Mouse (Mus musculus) retina, postnatal 1 day (tissue): Measurements from ENCODE around the gene Peak1.

Source experiments
- DNase-seq: peaks from one replicate; pipeline ENCODE4 v3.0.0-alpha.2; 2012

Gene Peak1

DNA sequence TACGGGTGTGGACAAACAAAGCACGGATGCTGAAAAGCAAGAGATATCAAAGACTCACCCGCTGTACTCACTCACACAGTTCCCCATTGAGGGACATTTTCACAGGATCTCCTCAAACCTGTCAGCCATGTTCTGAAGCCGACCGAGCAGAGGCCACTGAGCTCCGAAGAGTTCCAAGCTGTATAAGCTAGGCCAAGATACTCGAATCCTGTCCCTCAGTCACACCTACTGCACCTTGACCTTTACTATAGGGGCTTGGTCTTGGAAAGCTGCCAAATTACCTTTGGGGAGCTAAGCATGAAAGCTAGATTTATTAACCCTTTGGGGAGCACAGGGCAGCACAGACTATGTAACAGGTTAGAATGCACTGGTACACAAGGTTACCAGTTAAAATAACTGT is 174.0 kb downstream of the Peak1 start:
- DNase-seq, result no peak

DNA sequence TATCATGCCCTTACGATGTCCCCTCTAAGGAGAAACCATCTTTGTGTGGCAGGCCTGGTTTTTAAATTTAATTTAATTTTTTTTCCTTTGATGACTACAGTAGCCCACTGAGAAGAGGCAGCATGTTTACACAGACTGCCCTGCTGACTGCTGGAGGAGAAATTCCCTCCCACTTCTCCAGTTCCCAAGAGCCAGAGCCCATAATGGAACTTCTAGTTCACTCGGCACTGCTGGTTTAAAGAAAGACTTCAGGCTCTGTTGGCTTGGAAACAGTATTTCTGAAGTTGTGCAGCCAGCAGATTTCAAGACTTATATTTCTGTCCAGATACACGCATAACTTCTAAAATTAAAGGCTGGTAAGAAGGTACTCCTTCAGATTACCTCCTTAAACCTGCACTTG is 175.2 kb downstream of the Peak1 start:
- DNase-seq, result no peak

DNA sequence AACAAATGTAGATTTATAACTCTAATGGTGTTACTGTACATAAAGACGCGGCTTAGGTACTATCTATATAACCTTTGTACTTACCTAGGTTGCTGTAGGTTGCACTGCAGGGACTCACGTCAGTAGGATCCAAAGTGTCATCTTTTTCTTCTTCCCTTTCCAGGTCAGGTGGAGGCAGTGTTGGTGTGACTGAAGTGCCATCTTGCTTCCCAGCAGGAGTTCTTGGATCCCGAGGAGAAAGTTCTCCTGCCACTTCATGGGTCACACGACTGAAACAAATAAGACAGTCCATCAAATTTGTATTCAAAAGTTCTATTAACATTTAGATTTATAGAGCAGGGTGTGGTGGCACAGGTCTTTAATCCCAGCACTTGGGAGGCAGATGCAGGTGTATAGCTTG is 176.8 kb downstream of the Peak1 start:
- no peak for DNase-seq

DNA sequence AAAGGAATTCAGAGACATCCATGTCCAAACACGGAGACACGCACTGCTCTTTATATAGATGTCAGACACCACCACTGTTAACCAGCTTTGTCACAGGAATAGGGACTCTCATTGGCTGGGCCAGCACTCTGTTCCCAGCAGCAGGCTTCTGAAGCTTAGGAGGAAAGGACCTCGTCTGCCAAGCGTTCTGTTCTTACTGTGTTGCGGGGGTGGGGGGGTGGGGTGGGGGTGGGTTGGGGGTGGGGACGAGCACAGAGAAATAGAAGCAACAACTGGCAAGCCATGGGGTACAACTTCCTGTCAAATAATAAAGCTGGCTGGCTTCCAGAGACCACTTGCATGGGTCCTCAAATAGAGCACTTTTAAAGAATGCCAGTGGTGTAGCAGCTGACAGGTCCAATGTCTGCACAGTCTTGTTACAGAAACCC is 182.0 kb downstream of the Peak1 start:
- no peak for DNase-seq

DNA sequence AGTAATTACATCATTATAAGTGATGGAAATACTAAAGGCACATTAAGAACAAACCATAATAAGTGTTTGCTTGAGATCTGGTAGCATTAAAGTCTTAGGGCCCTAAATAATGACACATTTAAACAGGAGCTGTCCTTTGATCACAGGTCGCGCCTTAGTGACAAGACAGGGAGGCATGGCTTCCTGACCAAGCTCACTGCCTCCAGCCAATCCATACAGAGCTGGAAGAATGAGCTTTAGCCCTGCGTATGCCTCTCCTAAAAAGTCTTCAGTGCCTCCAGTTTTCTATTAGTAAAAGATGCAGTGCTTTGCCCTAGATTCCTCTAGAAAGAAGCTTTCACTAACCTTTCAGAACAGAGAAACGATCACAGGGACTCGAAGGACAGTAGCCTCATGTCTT is 182.6 kb downstream of the Peak1 start:
- no peak for DNase-seq

DNA sequence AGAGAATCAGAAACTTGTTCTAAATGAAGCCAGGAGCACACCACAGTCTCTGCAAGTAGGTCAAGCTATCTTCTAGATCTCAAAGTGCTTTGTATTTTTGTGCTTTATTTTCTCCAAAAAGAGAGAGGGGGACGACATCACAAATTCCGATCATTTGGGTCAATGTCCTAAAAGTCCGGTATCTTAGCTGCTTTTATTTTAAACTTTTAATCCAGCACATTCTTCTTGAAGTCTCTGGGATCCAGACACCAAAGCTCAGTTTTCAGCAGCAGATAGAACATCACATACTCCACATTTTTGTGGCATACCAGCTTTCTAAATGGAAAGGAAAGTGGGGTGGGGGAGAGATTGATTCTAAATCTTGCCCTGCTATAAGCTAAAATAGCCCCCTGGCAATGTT is 183.3 kb downstream of the Peak1 start:
- DNase-seq, result no peak

DNA sequence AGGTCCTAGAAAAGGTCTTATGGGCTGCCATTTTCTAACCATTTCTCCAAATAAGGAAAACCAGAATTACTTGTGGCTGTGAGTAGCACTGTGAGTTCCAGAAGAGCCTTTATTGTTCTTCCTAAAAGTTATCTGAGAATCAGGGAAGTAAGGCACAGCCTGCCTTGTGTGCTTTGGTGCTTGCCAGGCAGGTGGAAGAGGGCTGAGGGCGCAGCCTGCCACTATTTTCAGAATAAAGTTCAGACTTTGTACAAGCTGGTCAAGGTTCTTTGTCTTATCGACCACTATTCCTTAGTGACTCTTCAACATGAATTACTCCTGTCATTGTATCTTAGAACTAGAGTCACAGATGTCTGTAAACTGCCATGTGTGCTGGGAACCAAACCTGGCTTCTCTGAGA is 184.6 kb downstream of the Peak1 start:
- no peak for DNase-seq

DNA sequence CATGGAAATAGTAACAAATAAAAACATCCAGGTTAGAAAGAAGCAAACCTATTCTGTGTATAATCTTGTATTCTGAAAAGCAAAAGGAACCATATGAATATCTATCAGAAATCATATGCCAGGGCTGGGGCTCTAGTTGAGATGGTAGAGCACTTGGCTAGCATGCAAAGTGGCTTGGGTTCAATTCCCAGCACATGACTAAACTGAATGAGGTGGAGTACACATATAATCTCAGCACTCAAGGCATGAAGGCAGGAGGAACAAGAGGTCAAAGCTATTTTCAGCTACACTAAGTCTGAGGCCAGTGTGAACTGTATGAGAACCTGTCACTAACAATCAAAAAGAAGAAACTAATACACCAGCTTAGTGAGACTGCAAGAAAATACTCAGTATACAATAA is 187.0 kb downstream of the Peak1 start:
- no peak for DNase-seq

DNA sequence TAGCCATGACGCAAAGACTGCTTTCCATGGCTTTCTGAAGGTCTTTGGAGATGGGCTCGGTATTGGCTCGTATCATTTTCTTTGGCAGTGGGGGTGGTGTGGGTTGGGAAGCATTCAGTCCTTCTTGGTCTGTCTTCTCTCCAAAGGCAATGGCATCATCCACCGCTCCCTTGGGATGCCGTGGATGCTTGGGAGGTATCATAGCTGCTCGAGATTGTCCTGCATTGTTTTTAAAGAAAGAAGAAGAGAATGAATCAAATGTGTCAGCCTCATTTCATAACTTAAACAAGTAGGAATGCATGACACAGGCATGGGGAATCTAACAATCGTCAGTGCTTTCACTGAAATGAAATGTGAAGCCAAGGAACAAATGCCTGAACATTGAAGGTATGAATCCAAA is 190.2 kb downstream of the Peak1 start:
- DNase-seq, result no peak

DNA sequence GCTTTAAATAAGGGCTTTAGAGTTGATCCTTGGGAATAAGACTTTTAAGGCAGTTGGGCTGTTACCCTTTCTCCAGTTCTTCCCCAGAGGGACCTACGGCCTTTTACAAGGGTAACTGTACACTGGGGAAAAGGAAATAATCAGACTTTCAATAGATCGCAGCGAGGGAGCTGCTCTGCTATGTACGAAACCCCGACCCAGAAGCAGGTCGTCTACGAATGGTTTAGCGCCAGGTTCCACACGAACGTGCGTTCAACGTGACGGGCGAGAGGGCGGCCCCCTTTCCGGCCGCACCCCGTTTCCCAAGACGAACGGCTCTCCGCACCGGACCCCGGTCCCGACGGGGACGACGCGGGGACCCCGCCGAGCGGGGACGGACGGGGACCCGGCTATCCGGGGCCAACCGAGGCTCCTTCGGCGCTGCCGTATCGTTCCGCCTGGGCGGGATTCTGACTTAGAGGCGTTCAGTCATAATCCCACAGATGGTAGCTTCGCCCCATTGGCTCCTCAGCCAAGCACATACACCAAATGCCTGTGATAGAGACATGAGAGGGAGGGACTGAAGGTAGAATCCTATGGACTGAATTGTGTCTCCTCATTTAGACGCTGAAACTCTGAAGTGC is 194.3 kb downstream of the Peak1 start:
- DNase-seq, result peak; percentile 22

DNA sequence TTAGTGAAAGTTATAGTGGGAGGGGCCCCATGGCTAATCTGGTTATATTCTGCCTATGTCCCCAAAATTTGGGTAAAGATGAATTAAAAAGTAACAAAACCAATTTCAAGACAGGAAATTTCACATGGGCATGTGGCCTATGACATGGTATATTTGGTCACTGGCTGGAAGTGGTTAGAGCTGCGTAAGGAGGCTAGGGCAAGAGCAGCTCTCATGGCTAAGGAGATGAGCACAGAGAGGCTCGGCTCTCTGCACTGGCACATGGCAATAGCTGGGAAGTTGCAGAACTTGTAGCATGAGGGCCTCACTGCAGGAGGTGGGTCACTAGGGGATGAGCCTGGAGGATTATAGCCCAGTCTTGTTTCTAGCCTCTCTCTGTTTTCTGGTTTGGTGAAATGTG is 199.0 kb downstream of the Peak1 start:
- DNase-seq, result no peak

DNA sequence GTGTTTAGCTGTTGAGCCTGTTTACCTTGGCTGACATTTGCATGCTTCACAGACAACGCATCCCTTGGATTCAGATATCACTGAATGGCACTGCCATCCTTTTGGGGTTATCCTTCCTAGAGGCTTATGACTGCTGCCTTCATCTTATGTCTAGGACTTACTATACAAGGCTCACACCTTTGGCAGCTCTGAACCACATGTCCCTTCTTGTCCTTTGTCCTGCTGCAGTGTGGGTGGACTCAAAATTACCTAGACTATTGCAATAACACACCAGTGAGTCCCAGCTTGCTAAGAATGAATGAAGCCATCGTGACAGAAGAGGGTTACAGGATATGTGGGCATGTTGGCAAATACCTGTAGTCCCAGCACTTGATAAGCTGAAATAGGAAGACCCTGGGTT is 199.8 kb downstream of the Peak1 start:
- no peak for DNase-seq

DNA sequence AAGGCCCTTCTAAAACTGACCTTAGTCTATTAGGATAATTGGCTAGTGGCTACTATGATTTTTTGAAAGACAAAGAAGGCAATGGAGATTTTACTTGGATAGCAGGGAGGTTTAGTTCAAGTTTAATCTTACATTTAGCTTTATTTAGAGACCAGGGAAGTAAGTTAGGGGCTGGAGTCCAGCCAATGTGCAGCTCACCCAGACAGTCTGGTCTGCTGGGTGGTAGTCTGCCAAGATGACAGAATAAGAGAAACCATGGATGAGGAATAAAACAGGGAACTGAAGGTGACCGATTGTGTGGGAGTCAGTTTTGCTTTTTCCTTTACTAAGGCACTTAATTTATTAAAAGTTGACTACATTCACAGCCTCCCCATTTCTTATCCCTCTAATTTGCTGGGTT is 200.5 kb downstream of the Peak1 start:
- DNase-seq, result no peak

DNA sequence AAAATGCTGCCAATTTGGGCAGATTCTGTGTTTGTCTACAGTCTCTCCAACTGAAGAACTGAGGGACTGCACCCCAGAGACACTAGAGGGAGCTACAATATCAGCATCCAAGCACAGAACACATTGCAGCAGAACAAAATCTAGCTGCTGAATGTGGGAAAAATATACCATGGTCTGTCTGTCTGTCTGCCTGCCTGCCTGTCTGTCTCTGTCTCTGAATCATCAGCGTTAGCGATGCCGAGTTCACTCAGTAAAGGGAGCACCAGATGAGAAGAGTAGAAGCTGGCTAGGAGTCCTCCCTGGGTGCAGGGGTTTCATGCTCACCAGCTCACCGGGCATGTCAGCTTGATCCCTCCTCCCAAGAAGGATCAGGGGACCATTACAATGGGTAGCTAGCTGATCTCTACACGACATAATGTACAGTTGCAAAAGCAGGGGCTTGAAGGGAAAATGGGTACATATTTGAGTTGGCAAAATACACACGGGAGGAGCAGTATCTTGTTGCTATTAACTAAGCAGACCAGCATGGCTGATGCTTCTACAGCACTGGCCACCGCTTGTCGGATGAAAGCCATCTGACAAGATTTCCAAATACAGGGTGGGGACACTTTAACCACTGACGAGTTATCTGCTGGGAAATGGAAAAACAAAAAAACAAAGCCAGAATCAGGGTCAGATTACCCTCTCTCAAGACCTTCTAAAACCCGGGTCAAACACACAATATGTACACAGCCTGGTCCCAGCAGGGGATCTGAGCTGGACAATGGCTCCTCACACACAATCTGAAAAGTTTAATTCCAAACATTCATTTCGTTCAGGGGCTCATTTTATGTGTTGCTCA is 204.2 kb downstream of the Peak1 start:
- DNase-seq, result peak; percentile 82

DNA sequence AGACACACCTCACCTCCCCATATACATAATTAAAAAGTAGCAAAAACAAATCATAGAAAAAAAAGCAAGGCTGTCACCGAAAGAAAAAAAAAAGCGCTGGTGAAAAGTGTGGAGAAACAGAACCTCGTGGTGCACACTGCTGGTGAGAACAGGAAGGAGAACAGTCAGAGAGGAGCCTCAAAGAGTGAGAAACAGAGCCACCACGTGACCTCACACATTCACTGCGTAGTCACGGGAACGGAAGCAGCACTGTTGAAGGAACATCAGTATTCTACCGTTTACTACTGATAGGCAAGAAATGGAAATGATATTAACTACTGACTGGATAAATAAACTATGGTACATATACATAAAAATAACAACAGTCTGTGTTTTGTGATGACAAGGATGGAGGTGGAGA is 209.1 kb downstream of the Peak1 start:
- DNase-seq, result no peak

DNA sequence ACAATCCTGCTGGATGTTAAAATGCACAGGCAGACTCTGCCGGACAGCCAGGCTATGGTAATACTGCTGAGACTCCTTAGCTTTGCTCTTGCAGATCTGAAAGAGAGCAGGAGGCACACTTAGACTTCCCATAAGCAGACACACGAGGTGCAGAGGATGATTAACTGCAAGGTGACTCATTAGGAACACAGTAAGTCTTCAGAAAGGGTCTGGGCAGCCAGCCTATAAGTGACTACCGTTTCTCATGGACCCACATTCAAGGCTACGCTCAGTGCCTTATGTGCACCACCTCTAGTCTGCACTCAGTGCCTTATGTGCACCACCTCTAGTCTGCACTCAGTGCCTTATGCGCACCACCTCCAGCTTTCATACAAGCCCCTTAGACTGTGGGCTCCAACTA is 210.4 kb downstream of the Peak1 start:
- DNase-seq, result no peak

DNA sequence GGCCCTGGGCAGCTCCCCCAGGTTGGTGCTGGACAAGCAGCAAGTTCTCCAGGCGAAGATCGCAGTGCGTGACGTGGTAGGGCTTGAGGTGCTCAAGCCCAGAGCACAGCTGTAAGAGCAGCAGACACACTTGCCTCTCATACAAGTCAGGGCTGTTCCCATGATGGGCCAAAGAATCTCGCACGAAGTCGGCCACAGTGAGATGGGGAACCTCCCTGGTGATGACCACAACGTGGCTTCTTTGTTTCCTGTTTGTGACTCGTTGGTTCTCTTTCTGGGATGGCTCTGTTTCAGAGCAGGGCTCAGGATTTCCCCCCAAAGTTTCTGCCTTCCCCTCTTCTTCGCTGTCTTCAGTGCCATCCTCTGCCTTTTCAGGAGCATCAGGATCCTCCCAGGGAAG is 210.8 kb downstream of the Peak1 start:
- no peak for DNase-seq

DNA sequence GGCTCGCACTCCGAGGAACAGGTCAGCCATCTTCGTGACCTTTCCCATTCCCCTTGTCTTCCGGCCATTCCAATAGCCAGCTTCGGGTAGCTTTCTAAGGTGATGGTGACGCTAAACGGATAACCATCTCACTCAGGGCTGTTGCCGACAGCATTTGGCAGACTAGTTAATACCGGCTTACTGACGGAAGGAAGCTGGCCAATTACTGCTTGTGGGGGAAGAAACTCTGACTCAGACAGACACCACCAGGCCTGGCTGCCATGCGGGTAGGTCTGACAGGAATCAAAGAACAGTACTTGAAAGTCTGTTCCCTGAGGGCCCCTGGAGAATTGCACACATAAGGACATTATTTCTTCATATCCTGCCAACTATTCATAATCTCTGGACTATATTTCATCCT is 212.5 kb downstream of the Peak1 start:
- no peak for DNase-seq

DNA sequence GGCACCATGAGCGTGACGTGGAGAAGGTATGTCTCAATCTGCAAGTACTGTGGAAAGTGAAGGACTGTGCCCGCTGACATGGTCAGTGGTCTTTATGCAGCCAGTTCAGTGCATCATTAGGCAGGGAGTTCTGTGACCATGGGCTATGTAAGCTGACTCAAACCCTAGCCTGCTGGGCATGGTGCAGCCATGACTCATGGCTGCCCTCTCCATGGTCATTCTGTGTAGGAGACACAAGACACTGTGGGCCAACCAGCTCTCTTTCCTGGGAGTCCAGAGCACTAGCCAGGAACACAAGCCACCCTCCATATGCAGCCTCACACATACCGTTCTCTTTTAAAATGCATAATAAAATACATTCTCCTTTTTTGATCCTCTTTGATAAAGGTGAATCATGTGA is 213.6 kb downstream of the Peak1 start:
- DNase-seq, result no peak

DNA sequence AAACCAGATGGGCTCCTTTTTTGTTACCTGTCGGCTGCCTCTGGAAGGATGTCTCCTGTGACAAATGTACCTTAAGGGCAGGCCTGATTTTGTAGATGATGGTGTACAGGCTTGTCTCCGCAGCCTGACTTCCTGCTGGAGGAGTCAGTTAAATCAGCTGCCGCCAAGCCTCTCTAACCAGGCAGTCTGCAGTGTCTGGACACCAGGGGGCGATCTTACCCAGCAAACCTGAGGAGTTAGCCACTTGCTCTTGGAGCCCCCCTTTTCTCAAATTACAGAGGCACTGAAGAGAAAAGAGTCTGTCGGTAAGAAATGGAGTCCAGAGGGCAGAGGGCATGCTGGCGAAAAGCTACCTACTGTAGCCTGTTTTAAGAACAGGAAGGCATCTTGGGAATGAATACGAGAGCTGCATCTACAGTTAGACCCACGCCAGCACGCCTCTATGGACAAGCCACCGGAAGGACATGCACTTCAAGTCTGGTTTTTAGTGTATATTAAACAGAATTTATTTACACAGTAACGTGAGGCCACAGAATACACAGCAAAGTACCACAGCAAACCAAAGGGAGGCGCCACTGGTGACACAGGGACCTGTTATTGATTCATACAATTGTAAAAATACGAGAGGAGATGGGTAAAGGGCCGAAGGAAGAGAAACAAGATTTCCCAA is 217.1 kb downstream of the Peak1 start:
- peak; percentile 87 for DNase-seq

DNA sequence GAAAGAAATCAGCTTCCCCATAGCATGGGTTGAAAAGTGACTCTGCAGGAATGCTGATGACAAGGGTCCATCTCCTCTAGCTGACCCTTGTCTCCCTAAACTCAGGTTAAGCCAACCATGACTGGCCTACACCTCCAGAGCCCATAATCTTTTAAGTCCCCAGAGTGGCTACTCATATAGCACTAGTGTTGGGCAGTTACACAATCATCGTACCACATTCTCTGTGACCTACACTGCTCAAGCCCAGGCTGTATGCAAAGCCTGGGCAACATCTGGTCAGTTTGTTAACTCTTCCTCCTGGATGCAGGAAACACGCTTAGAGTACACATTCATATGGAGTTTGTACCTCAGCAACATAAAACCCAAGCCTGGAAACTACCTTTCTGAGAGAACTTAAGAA is 217.7 kb downstream of the Peak1 start:
- DNase-seq, result no peak

DNA sequence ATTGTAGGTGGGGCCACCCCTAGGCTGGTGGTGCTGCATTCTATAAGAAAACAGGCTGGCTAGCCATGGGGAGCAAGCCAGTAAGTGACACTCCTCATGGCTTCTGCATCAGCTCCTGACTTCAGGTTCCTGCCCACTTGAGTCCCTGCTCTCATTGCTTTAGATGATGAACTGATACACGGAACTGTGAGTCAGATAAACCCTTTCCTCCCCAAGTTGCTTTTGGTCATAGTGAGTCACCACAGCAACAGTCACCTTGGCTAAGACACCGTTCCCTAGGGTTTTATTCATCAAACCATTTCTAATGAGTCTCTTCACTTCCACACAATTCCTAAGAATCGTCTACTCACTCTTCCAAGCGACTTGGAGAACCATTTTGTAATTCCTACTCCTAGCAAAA is 220.9 kb downstream of the Peak1 start:
- no peak for DNase-seq

DNA sequence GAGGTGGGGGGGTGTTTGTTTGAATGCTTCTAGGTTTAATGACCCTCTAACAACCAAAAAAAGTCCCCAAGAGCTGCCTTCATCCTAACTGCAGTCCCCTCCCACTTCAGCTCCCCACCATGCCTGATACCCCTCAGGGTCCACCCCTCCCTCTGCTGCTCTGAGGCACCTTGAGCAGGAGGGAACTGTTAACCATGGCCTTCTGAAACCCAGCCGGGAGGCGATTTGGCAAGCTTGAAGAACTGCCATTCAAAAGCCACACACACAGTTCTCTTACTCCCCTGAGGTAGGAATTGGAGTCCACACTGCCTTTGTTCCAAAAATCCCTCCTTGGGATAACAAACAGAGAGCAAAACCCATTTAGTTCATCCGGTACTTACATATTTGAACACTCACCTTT is 222.7 kb downstream of the Peak1 start:
- no peak for DNase-seq
